Mouse (Mus musculus): ENCODE data around the gene Pbld1.

GRCm38 (mm10) chr10:63056966-63057750 is 2.8 kb upstream of the Pbld1 start:
- TF ChIP-seq CTCF (IDR thresholded peaks at IDR 0.05; ENCODE audit: borderline replicate concordance, control insufficient read depth, extremely low read depth, insufficient read depth, low read length, poor library complexity) (no peak), POLR2A (IDR thresholded peaks at IDR 0.05; ENCODE audit: control insufficient read depth, extremely low read depth, insufficient read depth, low read length, poor library complexity) (no peak)

Measured in thymus, adult 2 months (tissue).